Mouse (Mus musculus) liver, postnatal 0 days (tissue): ENCODE results near the gene Ciao2a. TPM values are rescaled to one million over a fixed set of nuclear protein-coding genes. Genes with fewer than 3 reads are reported as not detected.

Experiments
- ATAC-seq: fragments of 200-750 bp; cut with Nextera tagmentation; 2 replicates; pipeline ENCODE4 v1.8.0; 2017; ENCODE audit warnings: mild to moderate bottlenecking, moderate library complexity
- DNase-seq: peaks from one replicate; pipeline ENCODE4 v3.0.0-alpha.2; 2016
- H3K27ac ChIP-seq: fragments of 300-500 bp; sonication (generic); 2 replicates; pipeline ENCODE4 v1.5.1; 2014; ENCODE audit warnings: antibody characterized with exemption, moderate library complexity, mild to moderate bottlenecking, low read depth
- H3K27me3 ChIP-seq: fragments of 300-500 bp; sonication (generic); 2 replicates; pipeline ENCODE4 v1.6.1; 2014; ENCODE audit warnings: low read length, control low read depth, mixed read lengths; ENCODE audit not compliant: insufficient read depth
- H3K36me3 ChIP-seq: fragments of 300-500 bp; sonication (generic); replicated peaks from 2 replicates; pipeline ENCODE4 v1.6.1; 2014; ENCODE audit warnings: mild to moderate bottlenecking, control low read depth, low read length, moderate library complexity, mixed read lengths; ENCODE audit not compliant: insufficient read depth
- H3K4me1 ChIP-seq: fragments of 300-500 bp; sonication (generic); 2 replicates; pipeline ENCODE4 v1.6.1; 2014; ENCODE audit warnings: antibody characterized with exemption, mild to moderate bottlenecking, control low read depth; ENCODE audit not compliant: insufficient read depth
- H3K4me2 ChIP-seq: fragments of 300-500 bp; sonication (generic); 2 replicates; pipeline ENCODE4 v1.6.1; 2014; ENCODE audit warnings: low read depth, mild to moderate bottlenecking, low read length, moderate library complexity, mixed read lengths
- H3K4me3 ChIP-seq: fragments of 300-500 bp; sonication (generic); 2 replicates; pipeline ENCODE4 v1.5.1; 2014; ENCODE audit warnings: low read depth, low read length
- H3K9ac ChIP-seq: fragments of 300-500 bp; sonication (generic); replicated peaks from 2 replicates; pipeline ENCODE4 v1.6.1; 2014; ENCODE audit warnings: mild to moderate bottlenecking, moderate library complexity
- H3K9me3 ChIP-seq: fragments of 300-500 bp; sonication (generic); 2 replicates; pipeline ENCODE4 v1.6.1; 2016; ENCODE audit warnings: mild to moderate bottlenecking, control low read depth, low read length, mixed read lengths
- CTCF ChIP-seq: sonication (generic); IDR thresholded peaks from 2 replicates; pipeline ENCODE4 v1.5.1; 2016; ENCODE audit warnings: antibody characterized with exemption, low read depth
- EP300 ChIP-seq: IDR thresholded peaks from 2 replicates; pipeline ENCODE4 v1.6.1; 2016; ENCODE audit warnings: antibody characterized with exemption, low read depth, mild to moderate bottlenecking
- whole genome bisulfite sequencing: fragments of 180-500 bp; shearing (Covaris S2); extraction: QIAGEN DNeasy Blood & Tissue Kit; methylation state at CpG from one replicate; pipeline ENCODE4 v1.1.7; 2014; ENCODE audit not compliant: insufficient replicate concordance; 5-methylcytosine and 5-hydroxymethylcytosine counted together
- polyA plus RNA-seq: library from polyadenylated mRNA; unstranded; fragments of >200 nt; fragmentation: Nextera tagmentation; extraction: Ambion mirVana; gene quantifications from 2 replicates; pipeline ENCODE4 v1.2.1, GENCODE M21; 2015

Gene Ciao2a
- polyA plus RNA-seq, 1 experiment from 2014 or later = 133 TPM

DNA sequence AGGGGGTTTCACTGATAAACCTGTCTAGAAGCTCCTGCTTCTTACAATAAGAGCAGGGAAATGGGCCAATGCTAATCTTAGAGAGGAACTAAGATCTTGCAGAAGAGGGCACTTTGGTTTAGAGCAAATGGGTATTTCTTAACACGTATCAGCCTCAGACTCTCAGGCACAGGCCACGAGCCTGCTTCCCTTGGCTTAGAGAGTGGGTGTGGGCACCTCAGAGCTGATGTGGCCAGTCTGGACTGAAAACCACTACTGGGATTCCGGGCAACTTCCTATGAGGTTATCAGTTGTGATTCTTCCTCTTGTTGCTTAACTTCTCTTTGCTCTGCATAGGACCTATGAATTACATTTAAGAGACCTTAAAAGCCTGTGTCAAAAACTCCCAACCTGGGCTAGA is 12.1 kb upstream of the Ciao2a start:
- WGBS = 44% methylated on average over 3 of the region's 3 CpGs
- Histone ChIP-seq H3K4me1 (peaks cover 23% of the 10 kb centered on the region), H3K36me3 (peaks cover 13% of the 10 kb centered on the region; the same call in 1 of the 2 replicates), H3K9ac (no peak overlapping the region), H3K4me2 (no peak overlapping the region), H3K9me3 (no peaks in the 10 kb centered on the region), H3K27ac (peak overlapping the region; percentile 44; the same call in 1 of the 2 replicates), H3K4me3 (no peak overlapping the region), H3K27me3 (no peaks in the 10 kb centered on the region)
- peak; percentile 54; the same call in 1 of the 2 replicates for ATAC-seq
- DNase-seq = peak; percentile 35
- no peak for TF ChIP-seq CTCF
- 0 out of 2 replicates have a peak, but pooled peaks have one; percentile 14 for TF ChIP-seq EP300

DNA sequence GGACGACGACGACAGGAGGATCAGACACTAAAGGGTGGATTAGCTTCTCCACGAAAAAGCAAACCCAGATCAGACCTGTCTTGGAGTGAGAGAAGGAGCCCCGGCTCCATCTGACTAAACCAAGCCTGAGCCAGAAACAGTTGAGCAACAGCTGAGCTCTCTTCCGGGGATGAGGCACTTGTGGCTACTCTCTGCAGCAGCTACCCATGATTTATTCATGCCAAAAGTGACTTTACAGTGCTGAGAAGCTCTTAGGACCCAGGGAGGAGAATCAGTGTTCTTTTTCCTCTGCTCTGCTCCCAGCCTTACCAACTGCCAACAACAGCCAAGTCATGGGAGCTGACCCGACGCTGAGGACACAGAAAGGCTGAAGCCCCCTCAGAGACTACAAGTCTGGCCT is 9.5 kb upstream of the Ciao2a start:
- peaks cover 21% of the 10 kb centered on the region for H3K4me1 ChIP-seq
- no peaks in the 10 kb centered on the region for H3K27me3 ChIP-seq
- peaks cover 15% of the 10 kb centered on the region; the same call in 1 of the 2 replicates for H3K36me3 ChIP-seq

DNA sequence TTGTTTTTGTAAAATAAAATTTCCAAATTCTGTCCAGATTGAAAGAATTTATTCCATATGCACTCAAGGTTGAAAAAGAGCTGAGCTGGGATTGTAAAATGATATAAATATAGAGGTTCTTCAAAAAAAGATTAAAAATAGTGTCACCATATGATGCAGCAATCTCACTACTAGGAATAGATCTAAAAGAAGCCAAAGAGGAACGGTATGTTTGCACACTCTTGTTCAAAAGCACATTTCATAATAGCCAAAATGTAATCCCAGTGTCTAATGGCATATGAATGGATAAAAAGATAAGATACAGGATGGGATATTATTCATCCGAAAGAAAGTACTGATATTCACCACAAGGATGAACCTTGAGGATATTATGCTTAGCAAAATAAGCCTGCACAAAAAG is 6.9 kb upstream of the Ciao2a start:
- 0 out of 2 replicates have a peak overlapping the region, but pooled peaks have one; percentile 2 for H3K27ac ChIP-seq
- WGBS = 79% methylated on average over 2 of the region's 2 CpGs
- no peak for ATAC-seq
- TF ChIP-seq EP300 = no peak
- no peak for TF ChIP-seq CTCF
- H3K4me3 ChIP-seq = no peak overlapping the region
- peaks cover 29% of the 10 kb centered on the region for H3K4me1 ChIP-seq
- no peak overlapping the region for H3K9ac ChIP-seq
- H3K4me2 ChIP-seq = no peak overlapping the region; the same call in 1 of the 2 replicates
- H3K27me3 ChIP-seq = no peaks in the 10 kb centered on the region
- no peak for DNase-seq
- no peaks in the 10 kb centered on the region for H3K9me3 ChIP-seq
- H3K36me3 ChIP-seq = peaks cover 11% of the 10 kb centered on the region; the same call in 1 of the 2 replicates

More for the DNA sequence above, 9.5 kb upstream of the Ciao2a start:
- 64% methylated on average over 8 of the region's 8 CpGs for WGBS
- ATAC-seq = no peak
- no peak overlapping the region for H3K4me2 ChIP-seq
- H3K9ac ChIP-seq = no peak overlapping the region
- no peak for TF ChIP-seq EP300
- no peak for TF ChIP-seq CTCF
- no peak overlapping the region for H3K4me3 ChIP-seq
- no peaks in the 10 kb centered on the region for H3K9me3 ChIP-seq
- H3K27ac ChIP-seq = 0 out of 2 replicates have a peak overlapping the region, but pooled peaks have one; percentile 45
- DNase-seq = no peak

DNA sequence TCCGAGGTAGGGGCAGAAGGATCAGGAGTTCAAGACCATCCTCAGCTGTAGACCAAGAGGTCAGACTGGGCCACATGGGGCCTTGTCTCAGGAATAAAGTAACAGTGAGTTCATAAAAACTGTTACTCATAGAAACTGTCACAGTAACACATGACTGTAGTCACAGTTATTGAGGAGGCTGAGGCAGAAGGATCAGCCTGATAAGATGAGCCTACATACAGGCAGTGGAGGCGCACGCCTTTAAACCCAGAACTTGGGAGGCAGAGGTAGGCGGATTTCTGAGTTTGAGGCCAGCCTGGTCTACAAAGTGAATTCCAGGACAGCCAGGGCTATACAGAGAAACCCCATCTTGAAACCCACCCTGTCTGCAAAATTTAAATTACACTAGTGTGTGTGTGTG is 6.3 kb upstream of the Ciao2a start:
- H3K4me3 ChIP-seq = no peak overlapping the region
- H3K9ac ChIP-seq = no peak overlapping the region
- H3K4me2 ChIP-seq = peak overlapping the region; percentile 1; the same call in 1 of the 2 replicates
- ATAC-seq = no peak
- TF ChIP-seq CTCF (no peak), EP300 (peak; percentile 58)
- H3K36me3 ChIP-seq = 0 out of 2 replicates have a peak, but pooled peaks cover 8% of the 10 kb centered on the region
- H3K27me3 ChIP-seq = no peaks in the 10 kb centered on the region
- H3K4me1 ChIP-seq = peaks cover 28% of the 10 kb centered on the region
- H3K9me3 ChIP-seq = no peaks in the 10 kb centered on the region
- 72% methylated on average over 4 of the region's 4 CpGs for WGBS
- DNase-seq = no peak
- 0 out of 2 replicates have a peak overlapping the region, but pooled peaks have one; percentile 2 for H3K27ac ChIP-seq

DNA sequence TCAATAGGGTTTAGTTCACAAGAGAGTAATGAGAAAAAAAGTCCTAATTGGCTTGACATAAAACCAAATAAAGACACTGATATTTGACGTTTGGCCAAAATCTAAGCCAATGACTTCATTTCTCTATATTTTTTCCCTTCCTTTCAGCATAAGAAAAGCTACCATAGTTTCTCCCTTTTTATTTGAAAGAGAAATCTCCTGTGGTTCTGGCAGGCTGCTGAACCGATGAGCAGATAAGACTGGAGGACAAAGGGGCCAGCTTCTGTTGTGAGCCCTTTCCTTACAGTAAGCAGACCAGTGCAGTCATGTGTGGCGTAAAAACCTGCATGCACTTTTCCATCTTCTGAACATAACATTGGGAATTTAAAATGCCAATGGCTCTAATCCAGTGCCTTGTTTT is 5.5 kb upstream of the Ciao2a start:
- ATAC-seq = no peak
- TF ChIP-seq EP300 = no peak
- TF ChIP-seq CTCF = no peak
- Histone ChIP-seq H3K27me3 (no peaks in the 10 kb centered on the region), H3K4me2 (no peak overlapping the region), H3K36me3 (0 out of 2 replicates have a peak, but pooled peaks cover 4% of the 10 kb centered on the region), H3K27ac (no peak overlapping the region), H3K4me3 (no peak overlapping the region), H3K9ac (no peak overlapping the region), H3K9me3 (no peaks in the 10 kb centered on the region), H3K4me1 (peaks cover 35% of the 10 kb centered on the region)
- WGBS = 62% methylated on average over 3 of the region's 3 CpGs
- DNase-seq = no peak

DNA sequence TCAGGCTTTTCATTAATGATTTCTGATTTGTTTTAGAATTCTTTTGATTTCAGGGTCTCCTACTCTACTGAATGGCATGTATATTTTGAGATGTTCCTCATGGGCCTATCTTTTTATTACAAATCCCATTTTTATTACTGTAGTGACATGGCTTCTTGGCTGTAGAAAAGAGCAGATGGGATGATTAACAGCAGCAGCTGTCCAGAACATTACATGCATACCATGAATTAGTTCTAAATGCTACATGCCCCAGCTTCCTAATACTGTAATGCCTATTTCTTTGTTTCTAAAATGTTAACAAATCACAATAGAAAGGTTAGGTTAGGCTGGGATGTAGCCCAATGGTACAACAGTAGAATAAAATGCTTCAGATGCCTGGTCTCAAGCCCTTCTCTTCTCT is 5.0 kb upstream of the Ciao2a start:
- Histone ChIP-seq H3K4me2 (no peak overlapping the region), H3K27ac (no peak overlapping the region), H3K36me3 (0 out of 2 replicates have a peak, but pooled peaks cover 4% of the 10 kb centered on the region), H3K27me3 (no peaks in the 10 kb centered on the region), H3K9ac (no peak overlapping the region), H3K9me3 (no peaks in the 10 kb centered on the region), H3K4me1 (peaks cover 35% of the 10 kb centered on the region), H3K4me3 (no peak overlapping the region)
- TF ChIP-seq CTCF (no peak), EP300 (no peak)
- DNase-seq = no peak
- no peak for ATAC-seq

DNA sequence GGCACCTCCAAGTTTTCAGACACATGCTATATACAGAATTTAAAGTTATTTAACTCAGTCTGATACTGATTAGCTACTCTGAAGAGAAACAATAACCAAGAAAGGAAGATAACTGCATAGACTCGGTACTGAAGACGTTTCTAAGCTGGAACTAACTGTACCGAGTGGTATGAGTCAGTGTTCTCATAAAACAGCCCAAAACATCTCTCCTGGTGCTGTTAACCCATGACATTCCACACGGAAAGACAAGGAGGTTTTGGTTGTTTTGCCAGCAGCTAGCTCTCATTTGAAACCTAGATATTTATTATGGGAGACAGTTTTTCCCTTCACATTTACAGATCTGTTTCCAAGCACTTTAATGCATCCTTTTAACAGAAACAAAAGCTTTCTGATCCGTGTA is 2.8 kb upstream of the Ciao2a start:
- Histone ChIP-seq H3K36me3 (0 out of 2 replicates have a peak, but pooled peaks cover 4% of the 10 kb centered on the region), H3K4me1 (peaks cover 32% of the 10 kb centered on the region), H3K27me3 (no peaks in the 10 kb centered on the region), H3K4me3 (peak overlapping the region; percentile 80), H3K27ac (peak overlapping the region; percentile 93), H3K9ac (peak overlapping the region; percentile 86), H3K4me2 (peak overlapping the region; percentile 74), H3K9me3 (no peaks in the 10 kb centered on the region)
- no peak for TF ChIP-seq EP300
- no peak for TF ChIP-seq CTCF
- ATAC-seq = no peak
- 10% methylated on average over 5 of the region's 5 CpGs for WGBS
- DNase-seq = no peak
